Mouse (Mus musculus) granulocyte monocyte progenitor cell, adult 5-6 weeks (primary cell): ENCODE results near the gene H2-DMa. TPM values are rescaled to one million over a fixed set of nuclear protein-coding genes. Genes with fewer than 3 reads are reported as not detected.
A peak's percentile ranks its signal among the peaks of the same experiment; 100 is the strongest.

Source experiments
- ATAC-seq: replicated peaks from 2 replicates; pipeline ENCODE4 v1.8.0; 2016; ENCODE audit warnings: mild to moderate bottlenecking, moderate TSS enrichment, inconsistent platforms; ENCODE audit not compliant: poor library complexity, severe bottlenecking
- total RNA-seq, 2 experiments: library from RNA; stranded (forward) in 1 of 2; stranded (reverse) in 1 of 2; fragments of 200-712, 200-1000 nt in 1 of 2; fragments of >200 nt in 1 of 2; fragmentation: Nextera tagmentation in 1 of 2; gene quantifications; 2 replicates each; pipeline ENCODE4 v1.2.3; 2014 to 2017

H2-DMa gene
- total RNA-seq (2014; fragmentation: Nextera tagmentation) (97.2 and 116 TPM in 2 replicates), total RNA-seq (2017) (40.2 and 41.8 TPM in 2 replicates)

- peak; percentile 48 for ATAC-seq
Measured at GRCm38 (mm10) chr17:34119249-34120179, at the start of gene H2-DMa. TSS of gene H2-DMa (plus strand) at chr17:34119541.

GRCm38 (mm10) chr17:34072091-34072490 is 47.2 kb upstream of the H2-DMa start:
- ATAC-seq = peak; percentile 76

- ATAC-seq = no peak
Measured at GRCm38 (mm10) chr17:34075271-34075670, 44.1 kb upstream of the H2-DMa start.

- peak; percentile 55 for ATAC-seq
Measured at GRCm38 (mm10) chr17:34077549-34077948, 41.8 kb upstream of the H2-DMa start.

GRCm38 (mm10) chr17:34078148-34078547 is 41.2 kb upstream of the H2-DMa start:
- no peak for ATAC-seq

- no peak for ATAC-seq
Measured at GRCm38 (mm10) chr17:34079002-34079401, 40.3 kb upstream of the H2-DMa start.

GRCm38 (mm10) chr17:34079621-34080020 is 39.7 kb upstream of the H2-DMa start:
- peak; percentile 75 for ATAC-seq

- no peak for ATAC-seq
Measured at GRCm38 (mm10) chr17:34083104-34083503, 36.2 kb upstream of the H2-DMa start.

- ATAC-seq = no peak
Measured at GRCm38 (mm10) chr17:34087386-34087785, 32.0 kb upstream of the H2-DMa start.

GRCm38 (mm10) chr17:34088124-34088523 is 31.2 kb upstream of the H2-DMa start:
- ATAC-seq = no peak

GRCm38 (mm10) chr17:34090923-34091322 is 28.4 kb upstream of the H2-DMa start:
- ATAC-seq = peak; percentile 32; the same call in 1 of the 2 replicates

- peak; percentile 51 for ATAC-seq
Measured at GRCm38 (mm10) chr17:34092197-34092875, 27.0 kb upstream of the H2-DMa start, which contains the start of gene H2-Oa. TSS of gene H2-Oa (plus strand) at chr17:34092340.

GRCm38 (mm10) chr17:34093199-34093874 is 26.0 kb upstream of the H2-DMa start:
- peak; percentile 23 for ATAC-seq

- ATAC-seq = no peak
Measured at GRCm38 (mm10) chr17:34094283-34095035, 24.9 kb upstream of the H2-DMa start.

- ATAC-seq = peak; percentile 21; the same call in 1 of the 2 replicates
Measured at GRCm38 (mm10) chr17:34096497-34097010, 22.8 kb upstream of the H2-DMa start.

GRCm38 (mm10) chr17:34097272-34097671 is 22.1 kb upstream of the H2-DMa start:
- peak; percentile 34 for ATAC-seq

- ATAC-seq = no peak
Measured at GRCm38 (mm10) chr17:34098709-34099479, 20.4 kb upstream of the H2-DMa start.

- ATAC-seq = no peak
Measured at GRCm38 (mm10) chr17:34099531-34099930, 19.8 kb upstream of the H2-DMa start.

- no peak for ATAC-seq
Measured at GRCm38 (mm10) chr17:34101185-34101584, 18.2 kb upstream of the H2-DMa start.
